Mouse (Mus musculus) liver, postnatal 0 days (tissue): ENCODE results near the gene Ampd3. TPM values are rescaled to one million over a fixed set of nuclear protein-coding genes. Genes with fewer than 3 reads are reported as not detected.

Experiments used
- ATAC-seq: fragments of 200-750 bp; cut with Nextera tagmentation; 2 replicates; pipeline ENCODE4 v1.8.0; 2017; ENCODE audit warnings: mild to moderate bottlenecking, moderate library complexity
- DNase-seq: peaks from one replicate; pipeline ENCODE4 v3.0.0-alpha.2; 2016
- H3K27ac ChIP-seq: fragments of 300-500 bp; sonication (generic); 2 replicates; pipeline ENCODE4 v1.5.1; 2014; ENCODE audit warnings: antibody characterized with exemption, moderate library complexity, mild to moderate bottlenecking, low read depth
- H3K27me3 ChIP-seq: fragments of 300-500 bp; sonication (generic); 2 replicates; pipeline ENCODE4 v1.6.1; 2014; ENCODE audit warnings: low read length, control low read depth, mixed read lengths; ENCODE audit not compliant: insufficient read depth
- H3K36me3 ChIP-seq: fragments of 300-500 bp; sonication (generic); replicated peaks from 2 replicates; pipeline ENCODE4 v1.6.1; 2014; ENCODE audit warnings: mild to moderate bottlenecking, control low read depth, low read length, moderate library complexity, mixed read lengths; ENCODE audit not compliant: insufficient read depth
- H3K4me1 ChIP-seq: fragments of 300-500 bp; sonication (generic); 2 replicates; pipeline ENCODE4 v1.6.1; 2014; ENCODE audit warnings: antibody characterized with exemption, mild to moderate bottlenecking, control low read depth; ENCODE audit not compliant: insufficient read depth
- H3K4me2 ChIP-seq: fragments of 300-500 bp; sonication (generic); 2 replicates; pipeline ENCODE4 v1.6.1; 2014; ENCODE audit warnings: low read depth, mild to moderate bottlenecking, low read length, moderate library complexity, mixed read lengths
- H3K4me3 ChIP-seq: fragments of 300-500 bp; sonication (generic); 2 replicates; pipeline ENCODE4 v1.5.1; 2014; ENCODE audit warnings: low read depth, low read length
- H3K9ac ChIP-seq: fragments of 300-500 bp; sonication (generic); replicated peaks from 2 replicates; pipeline ENCODE4 v1.6.1; 2014; ENCODE audit warnings: mild to moderate bottlenecking, moderate library complexity
- H3K9me3 ChIP-seq: fragments of 300-500 bp; sonication (generic); 2 replicates; pipeline ENCODE4 v1.6.1; 2016; ENCODE audit warnings: mild to moderate bottlenecking, control low read depth, low read length, mixed read lengths
- CTCF ChIP-seq: sonication (generic); IDR thresholded peaks from 2 replicates; pipeline ENCODE4 v1.5.1; 2016; ENCODE audit warnings: antibody characterized with exemption, low read depth
- EP300 ChIP-seq: IDR thresholded peaks from 2 replicates; pipeline ENCODE4 v1.6.1; 2016; ENCODE audit warnings: antibody characterized with exemption, low read depth, mild to moderate bottlenecking
- WGBS: fragments of 180-500 bp; shearing (Covaris S2); extraction: QIAGEN DNeasy Blood & Tissue Kit; methylation state at CpG from one replicate; pipeline ENCODE4 v1.1.7; 2014; ENCODE audit not compliant: insufficient replicate concordance; 5-methylcytosine and 5-hydroxymethylcytosine counted together
- microRNA-seq: library from miRNA; unstranded; fragments of <30 nt; microRNA quantifications from one replicate; pipeline ENCODE4, GENCODE M21; 2016
- polyA plus RNA-seq: library from polyadenylated mRNA; unstranded; fragments of >200 nt; fragmentation: Nextera tagmentation; extraction: Ambion mirVana; gene quantifications from 2 replicates; pipeline ENCODE4 v1.2.1, GENCODE M21; 2015

Ampd3 gene
- polyA plus RNA-seq, 1 experiment from 2014 or later: 16.6 TPM

- no peak for TF ChIP-seq EP300
- no peak for TF ChIP-seq CTCF
- no peaks in the 10 kb centered on the region for H3K9me3 ChIP-seq
- ATAC-seq (no peak), DNase-seq (no peak)
- no peaks in the 10 kb centered on the region for H3K36me3 ChIP-seq
- no peak overlapping the region for H3K27ac ChIP-seq
- no peak overlapping the region for H3K4me3 ChIP-seq
- no peaks in the 10 kb centered on the region for H3K27me3 ChIP-seq
- H3K4me1 ChIP-seq: peaks cover 25% of the 10 kb centered on the region
- H3K4me2 ChIP-seq: peak overlapping the region; percentile 13
- WGBS: 23% methylated on average over 5 of the region's 5 CpGs
- H3K9ac ChIP-seq: no peak overlapping the region
These were observed 92.1 kb downstream of the Ampd3 start for GRCm38 (mm10) chr7:110860129-110860528.

Small RNA genes within 50 kb of the gene (microRNA-seq; reads per million reads assigned to microRNA genes)
- not detected for gene Gm47282

Other genes with a start within 250 kb of the Ampd3 start
- 5.6 and 5.9 TPM in 2 replicates for gene Sbf2, start 153.3 kb upstream of the Ampd3 start, polyA plus RNA-seq
- 3.4 and 3.7 TPM in 2 replicates for gene Adm, start 140.5 kb upstream of the Ampd3 start, polyA plus RNA-seq
- 21.9 and 22.9 TPM in 2 replicates for gene Rnf141, start 76.3 kb downstream of the Ampd3 start, polyA plus RNA-seq
- gene Lyve1, start 95.0 kb downstream of the Ampd3 start, polyA plus RNA-seq: 37.4 and 45.7 TPM in 2 replicates
- gene Mrvi1, start 214.3 kb downstream of the Ampd3 start, polyA plus RNA-seq: 5.3 and 8.4 TPM in 2 replicates